Mouse (Mus musculus) neural tube, embryonic 11.5 days (tissue): ENCODE measurements around the gene Ngef. TPM values are rescaled to one million over a fixed set of nuclear protein-coding genes. Genes with fewer than 3 reads are reported as not detected.

ENCODE experiments used
- ATAC-seq: fragments of 200-750 bp; cut with Nextera tagmentation; 2 replicates; pipeline ENCODE4 v1.8.0; 2017; ENCODE audit warnings: moderate number of reproducible peaks, mild to moderate bottlenecking, moderate TSS enrichment, moderate library complexity; ENCODE audit not compliant: insufficient read depth, low FRiP score, low TSS enrichment
- DNase-seq: peaks from one replicate; pipeline ENCODE4 v3.0.0-alpha.2; 2015; ENCODE audit warnings: low spot score
- H3K27ac ChIP-seq: fragments of 300-500 bp; sonication (generic); 2 replicates; pipeline ENCODE4 v1.5.1; 2014; ENCODE audit warnings: low read depth, mild to moderate bottlenecking, low read length
- H3K27me3 ChIP-seq: fragments of 300-500 bp; sonication (generic); 2 replicates; pipeline ENCODE4 v1.6.1; 2014; ENCODE audit warnings: mild to moderate bottlenecking, low read length, mixed read lengths; ENCODE audit not compliant: control insufficient read depth, insufficient read depth
- H3K36me3 ChIP-seq: fragments of 300-500 bp; sonication (generic); 2 replicates; pipeline ENCODE4 v1.6.1; 2014; ENCODE audit warnings: mild to moderate bottlenecking, low read length, moderate library complexity, mixed read lengths; ENCODE audit not compliant: control insufficient read depth, insufficient read depth
- H3K4me1 ChIP-seq: fragments of 300-500 bp; sonication (generic); 2 replicates; pipeline ENCODE4 v1.6.1; 2014; ENCODE audit warnings: low read length, mixed read lengths; ENCODE audit not compliant: control insufficient read depth, insufficient read depth
- H3K4me2 ChIP-seq: fragments of 300-500 bp; sonication (generic); 2 replicates; pipeline ENCODE4 v1.6.1; 2014; ENCODE audit warnings: low read depth, mild to moderate bottlenecking, moderate library complexity
- H3K4me3 ChIP-seq: fragments of 300-500 bp; sonication (generic); 2 replicates; pipeline ENCODE4 v1.5.1; 2014; ENCODE audit warnings: low read depth, low read length
- H3K9ac ChIP-seq: fragments of 300-500 bp; sonication (generic); 2 replicates; pipeline ENCODE4 v1.6.1; 2014; ENCODE audit warnings: mild to moderate bottlenecking, low read length
- H3K9me3 ChIP-seq: fragments of 300-500 bp; sonication (generic); 2 replicates; pipeline ENCODE4 v1.6.1; 2016; ENCODE audit warnings: low read length; ENCODE audit not compliant: control insufficient read depth
- WGBS: fragments of 180-500 bp; shearing (Covaris S2); extraction: QIAGEN DNeasy Blood & Tissue Kit; methylation state at CpG from one replicate; pipeline ENCODE4 v1.1.7; 2014; 5-methylcytosine and 5-hydroxymethylcytosine counted together
- polyA plus RNA-seq: library from polyadenylated mRNA; unstranded; fragments of >200 nt; fragmentation: Nextera tagmentation; extraction: Ambion mirVana; gene quantifications from 2 replicates; pipeline ENCODE4 v1.2.1, GENCODE M21; 2014

Gene Ngef
- polyA plus RNA-seq, 1 experiment from 2014 or later, result 1.6 TPM

- Histone ChIP-seq H3K4me2 (no peak overlapping the region), H3K36me3 (no peaks in the 10 kb centered on the region), H3K4me3 (no peak overlapping the region), H3K9me3 (no peaks in the 10 kb centered on the region), H3K27me3 (no peaks in the 10 kb centered on the region), H3K4me1 (no peaks in the 10 kb centered on the region), H3K9ac (no peak overlapping the region), H3K27ac (no peak overlapping the region)
- ATAC-seq (no peak), DNase-seq (no peak)
- 83% methylated on average over 6 of the region's 6 CpGs for WGBS
Measured at GRCm38 (mm10) chr1:87578965-87579364, 5.3 kb upstream of the Ngef start.

- Histone ChIP-seq H3K4me1 (no peaks in the 10 kb centered on the region), H3K27ac (peak overlapping the region; percentile 35; the same call in 1 of the 2 replicates), H3K9me3 (no peaks in the 10 kb centered on the region), H3K4me2 (no peak overlapping the region), H3K27me3 (no peaks in the 10 kb centered on the region), H3K9ac (no peak overlapping the region), H3K36me3 (no peaks in the 10 kb centered on the region), H3K4me3 (no peak overlapping the region)
- no peak for DNase-seq
- WGBS, result 67% methylated on average over 7 of the region's 7 CpGs
- ATAC-seq, result no peak
Measured at GRCm38 (mm10) chr1:87574785-87575184, 1.1 kb upstream of the Ngef start.

- 42% methylated on average over 6 of the region's 6 CpGs for WGBS
- no peaks in the 10 kb centered on the region for H3K27me3 ChIP-seq
- ATAC-seq (peak; percentile 50; the same call in 1 of the 2 replicates), DNase-seq (no peak)
- H3K9ac ChIP-seq, result no peak overlapping the region
- H3K4me2 ChIP-seq, result no peak overlapping the region
- no peak overlapping the region for H3K27ac ChIP-seq
- no peaks in the 10 kb centered on the region for H3K36me3 ChIP-seq
- H3K9me3 ChIP-seq, result no peaks in the 10 kb centered on the region
- no peak overlapping the region for H3K4me3 ChIP-seq
- no peaks in the 10 kb centered on the region for H3K4me1 ChIP-seq
Measured at GRCm38 (mm10) chr1:87574353-87574752, 683 bp upstream of the Ngef start.

- no peak overlapping the region for H3K4me2 ChIP-seq
- no peaks in the 10 kb centered on the region for H3K36me3 ChIP-seq
- no peak overlapping the region for H3K4me3 ChIP-seq
- no peaks in the 10 kb centered on the region for H3K27me3 ChIP-seq
- ATAC-seq, result no peak
- 75% methylated on average over 5 of the region's 5 CpGs for WGBS
- H3K9ac ChIP-seq, result no peak overlapping the region
- H3K27ac ChIP-seq, result no peak overlapping the region
- H3K4me1 ChIP-seq, result no peaks in the 10 kb centered on the region
- DNase-seq, result no peak
- H3K9me3 ChIP-seq, result no peaks in the 10 kb centered on the region
Measured at GRCm38 (mm10) chr1:87573261-87573660, 409 bp downstream of the Ngef start.

GRCm38 (mm10) chr1:87568398-87568797 is 5.3 kb downstream of the Ngef start:
- no peak overlapping the region for H3K27ac ChIP-seq
- no peak for DNase-seq
- H3K9me3 ChIP-seq, result no peaks in the 10 kb centered on the region
- no peak for ATAC-seq
- H3K4me2 ChIP-seq, result no peak overlapping the region
- H3K4me3 ChIP-seq, result no peak overlapping the region
- H3K4me1 ChIP-seq, result no peaks in the 10 kb centered on the region
- H3K9ac ChIP-seq, result no peak overlapping the region
- H3K27me3 ChIP-seq, result no peaks in the 10 kb centered on the region
- no peaks in the 10 kb centered on the region for H3K36me3 ChIP-seq
- WGBS, result 44% methylated on average over 6 of the region's 6 CpGs

- Histone ChIP-seq H3K4me1 (no peaks in the 10 kb centered on the region), H3K4me2 (no peak overlapping the region), H3K9ac (no peak overlapping the region), H3K36me3 (no peaks in the 10 kb centered on the region), H3K9me3 (no peaks in the 10 kb centered on the region), H3K27me3 (no peaks in the 10 kb centered on the region), H3K27ac (no peak overlapping the region), H3K4me3 (no peak overlapping the region)
- DNase-seq (no peak), ATAC-seq (no peak)
- 95% methylated on average over 8 of the region's 8 CpGs for WGBS
Measured at GRCm38 (mm10) chr1:87565760-87566159, 7.9 kb downstream of the Ngef start.

- Histone ChIP-seq H3K4me1 (no peaks in the 10 kb centered on the region), H3K4me2 (no peak overlapping the region), H3K9ac (no peak overlapping the region), H3K27me3 (no peaks in the 10 kb centered on the region), H3K9me3 (no peaks in the 10 kb centered on the region), H3K36me3 (no peaks in the 10 kb centered on the region), H3K4me3 (no peak overlapping the region), H3K27ac (no peak overlapping the region)
- ATAC-seq, result no peak
- no peak for DNase-seq
- WGBS, result 77% methylated on average over 3 of the region's 3 CpGs
Measured at GRCm38 (mm10) chr1:87562967-87563366, 10.7 kb downstream of the Ngef start.

- H3K27ac ChIP-seq, result no peak overlapping the region
- ATAC-seq, result no peak
- H3K4me2 ChIP-seq, result no peak overlapping the region
- H3K4me1 ChIP-seq, result no peaks in the 10 kb centered on the region
- no peaks in the 10 kb centered on the region for H3K27me3 ChIP-seq
- no peak for DNase-seq
- 71% methylated on average over 1 of the region's 1 CpGs for WGBS
- H3K36me3 ChIP-seq, result no peaks in the 10 kb centered on the region
- no peak overlapping the region for H3K4me3 ChIP-seq
- H3K9ac ChIP-seq, result no peak overlapping the region
- no peaks in the 10 kb centered on the region for H3K9me3 ChIP-seq
Measured at GRCm38 (mm10) chr1:87553586-87553985, 20.1 kb downstream of the Ngef start.

- ATAC-seq (no peak), DNase-seq (no peak)
- H3K4me3 ChIP-seq, result no peak overlapping the region
- no peaks in the 10 kb centered on the region for H3K36me3 ChIP-seq
- no peak overlapping the region for H3K4me2 ChIP-seq
- H3K9ac ChIP-seq, result no peak overlapping the region
- H3K27me3 ChIP-seq, result no peaks in the 10 kb centered on the region
- H3K27ac ChIP-seq, result no peak overlapping the region
- WGBS, result 92% methylated on average over 3 of the region's 3 CpGs
- H3K9me3 ChIP-seq, result no peaks in the 10 kb centered on the region
- H3K4me1 ChIP-seq, result peaks cover 3% of the 10 kb centered on the region; the same call in 1 of the 2 replicates
Measured at GRCm38 (mm10) chr1:87551008-87551407, 22.7 kb downstream of the Ngef start.
